Mouse (Mus musculus) kidney, adult 2 months (tissue): ENCODE measurements around the gene Sgk1.

Experiments
- CTCF ChIP-seq: fragments of 200-500 bp; conservative IDR thresholded peaks from 2 replicates; pipeline ENCODE4 v1.5.1; 2011; ENCODE audit warnings: low read depth, mild to moderate bottlenecking, control low read depth, low read length, moderate library complexity, mixed read lengths; ENCODE audit not compliant: insufficient read depth, insufficient read length
- POLR2A ChIP-seq: fragments of 200-500 bp; IDR thresholded peaks from one replicate; pipeline ENCODE4 v1.6.1; 2011; ENCODE audit warnings: low read depth, low read length, control low read depth

DNA sequence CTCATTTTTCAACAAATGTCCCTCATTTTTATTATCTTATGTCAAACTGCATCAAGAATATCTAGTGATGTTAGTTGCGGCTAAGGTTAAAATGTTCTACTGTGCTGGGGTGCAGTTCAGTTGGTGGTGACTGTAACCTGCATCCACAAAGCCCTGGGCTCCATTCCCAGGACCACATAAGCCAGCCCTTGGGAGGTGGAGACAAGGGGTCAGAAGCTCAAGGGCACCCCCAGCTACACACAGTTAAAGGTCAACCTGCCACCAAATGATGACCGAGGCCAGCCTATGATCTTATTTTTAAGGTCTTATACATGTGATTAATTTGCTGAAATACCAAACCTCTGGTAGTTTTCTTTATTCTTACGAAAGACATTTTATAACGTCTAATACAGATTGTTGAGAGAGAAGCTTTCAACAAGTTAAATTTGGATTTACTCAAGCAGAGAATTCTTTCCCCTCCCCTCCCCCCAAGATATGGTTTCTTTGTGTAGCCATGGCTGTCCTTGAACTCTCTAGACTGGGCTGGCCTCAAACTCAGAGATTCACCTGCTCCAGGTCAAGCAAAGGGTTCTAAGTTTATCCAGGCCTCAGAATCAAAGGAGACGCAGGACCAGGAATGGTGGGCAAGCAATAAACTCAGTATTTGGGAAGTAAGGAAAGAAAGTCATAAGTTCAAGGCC lies 97.4 kb downstream of the Sgk1 start:
- TF ChIP-seq POLR2A, result no peak
- TF ChIP-seq CTCF, result no peak
